Mouse (Mus musculus) thymus, adult 2 months (tissue): ENCODE data around the gene Arhgef39.

Experiments used
- CTCF ChIP-seq: fragments of 200-500 bp; IDR thresholded peaks from 2 replicates; pipeline ENCODE4 v1.5.1; 2012; ENCODE audit warnings: mild to moderate bottlenecking, control low read depth, low read length, moderate library complexity, borderline replicate concordance; ENCODE audit not compliant: control insufficient read depth, poor library complexity, insufficient read depth; ENCODE audit errors: extremely low read depth
- POLR2A ChIP-seq: fragments of 200-500 bp; IDR thresholded peaks from 2 replicates; pipeline ENCODE4 v1.6.1; 2012; ENCODE audit warnings: mild to moderate bottlenecking, low read length, control low read depth, moderate library complexity; ENCODE audit not compliant: control insufficient read depth, poor library complexity, insufficient read depth; ENCODE audit errors: extremely low read depth

DNA sequence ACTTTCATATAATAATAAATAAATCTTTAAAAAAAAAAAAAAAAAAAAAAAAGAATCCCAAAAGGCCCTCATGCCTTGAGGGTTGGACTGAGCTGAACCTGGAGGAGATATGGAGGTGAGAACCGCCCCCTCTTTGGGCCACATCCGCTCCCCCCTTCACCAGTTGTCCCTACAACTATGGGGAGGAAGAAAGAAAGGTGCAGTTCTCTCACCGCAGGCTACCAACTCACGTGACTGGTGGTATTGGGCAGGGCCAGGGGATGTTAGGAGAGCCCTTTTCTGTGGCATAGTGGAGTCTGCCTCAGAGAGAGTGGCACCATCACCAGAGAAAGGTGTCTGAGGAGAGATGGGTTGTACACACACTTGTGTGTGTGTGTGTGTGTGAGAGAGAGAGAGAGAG is 43.0 kb downstream of the Arhgef39 start:
- TF ChIP-seq CTCF (no peak), POLR2A (no peak)
